Mouse (Mus musculus): ENCODE measurements at regions not wholly inside any gene's neighbourhood (a gene's known extent, or its start where the extent isn't known, plus 50 kb on each side); places are given as distances from the start of the nearest gene placed in this dataset.

DNA sequence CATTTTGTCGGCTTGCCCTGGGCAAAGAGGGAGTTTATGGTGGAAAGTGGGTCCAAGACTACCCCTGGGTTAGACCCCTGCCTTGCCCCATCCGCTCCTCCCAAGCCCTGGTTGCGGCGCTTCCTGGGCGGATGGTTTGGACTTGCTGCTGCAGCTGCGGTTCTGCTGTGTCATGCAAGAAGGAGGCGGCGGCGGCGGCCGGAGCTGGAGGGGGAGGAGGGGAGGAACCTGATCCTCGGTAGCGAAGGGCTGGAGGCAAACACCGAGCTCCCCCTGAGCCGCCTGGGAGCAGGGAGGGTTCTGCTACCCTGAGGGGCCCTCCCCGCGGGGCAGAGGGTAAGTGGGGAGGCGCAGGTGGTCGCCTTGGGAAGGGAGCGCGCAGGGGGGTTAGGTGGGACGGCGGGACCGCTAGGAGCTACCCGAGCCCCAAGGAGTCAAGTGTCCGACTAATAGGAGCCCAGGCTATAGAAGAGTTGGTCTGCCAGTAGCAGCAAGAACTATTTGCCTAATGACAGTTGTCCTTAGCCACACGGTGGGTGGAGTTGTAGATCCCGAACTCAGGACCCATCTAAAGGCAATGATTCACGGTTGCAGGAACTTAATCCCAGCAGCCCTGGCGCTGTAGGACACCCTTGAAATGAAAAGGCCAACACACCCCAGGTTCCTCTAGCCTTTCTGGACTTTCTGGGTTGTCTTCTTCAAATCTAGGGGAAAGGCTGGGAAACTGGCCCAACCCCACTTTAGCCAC is 178.2 kb upstream of the Mkln1 start:
- DNase-seq, result peak; percentile 67

- DNase-seq, result peak; percentile 56
These were observed 177.0 kb upstream of the Mkln1 start for GRCm38 (mm10) chr6:31221490-31221889.

DNA sequence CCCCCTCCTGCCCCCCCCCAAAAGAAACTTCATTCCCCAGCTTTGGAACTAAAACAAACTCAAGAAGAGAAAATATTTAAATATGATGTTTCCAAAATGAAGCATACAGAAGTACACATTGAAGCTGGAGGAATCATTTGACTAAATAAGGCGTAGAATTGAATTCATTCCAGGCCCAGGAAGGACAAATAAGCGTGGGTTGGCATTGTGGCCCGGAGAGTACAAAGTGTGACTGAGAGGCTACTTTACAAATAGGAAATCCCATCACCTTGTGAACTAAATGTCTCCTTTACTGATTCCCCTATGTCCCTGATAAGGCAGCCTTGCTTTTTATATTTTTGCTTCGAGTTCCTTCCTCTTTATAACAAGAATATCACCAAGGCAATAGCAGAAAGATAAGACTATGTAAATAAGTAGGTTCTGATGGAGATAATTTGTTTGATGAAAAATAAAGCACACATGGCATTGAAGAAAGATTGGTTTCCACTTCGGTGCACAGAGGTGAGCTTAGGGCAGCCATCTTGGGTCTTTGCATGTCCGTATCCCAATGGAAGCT is 176.4 kb upstream of the Mkln1 start:
- DNase-seq, result no peak

GRCm38 (mm10) chr6:31227406-31227805 is 171.1 kb upstream of the Mkln1 start:
- DNase-seq, result no peak

GRCm38 (mm10) chr6:31228061-31228460 is 170.5 kb upstream of the Mkln1 start:
- no peak for DNase-seq

DNA sequence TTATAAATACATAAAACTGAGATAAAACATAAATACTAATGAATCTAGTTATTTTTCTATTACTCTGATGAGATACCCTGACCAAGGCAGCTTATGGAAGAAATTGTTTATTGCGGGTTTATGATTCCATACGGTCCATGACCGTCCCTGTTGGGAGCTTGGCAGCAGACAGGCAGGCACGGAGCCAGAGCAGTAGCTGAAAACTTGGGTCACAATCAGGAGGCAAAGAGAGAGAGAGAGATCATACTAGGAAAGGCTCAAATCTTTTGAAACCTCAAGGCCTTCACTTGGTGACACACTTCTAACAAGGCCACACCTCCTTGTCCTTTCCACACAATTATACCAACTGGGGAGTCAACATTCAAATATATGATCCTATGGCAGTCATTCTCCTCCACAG is 166.7 kb upstream of the Mkln1 start:
- DNase-seq, result no peak

DNA sequence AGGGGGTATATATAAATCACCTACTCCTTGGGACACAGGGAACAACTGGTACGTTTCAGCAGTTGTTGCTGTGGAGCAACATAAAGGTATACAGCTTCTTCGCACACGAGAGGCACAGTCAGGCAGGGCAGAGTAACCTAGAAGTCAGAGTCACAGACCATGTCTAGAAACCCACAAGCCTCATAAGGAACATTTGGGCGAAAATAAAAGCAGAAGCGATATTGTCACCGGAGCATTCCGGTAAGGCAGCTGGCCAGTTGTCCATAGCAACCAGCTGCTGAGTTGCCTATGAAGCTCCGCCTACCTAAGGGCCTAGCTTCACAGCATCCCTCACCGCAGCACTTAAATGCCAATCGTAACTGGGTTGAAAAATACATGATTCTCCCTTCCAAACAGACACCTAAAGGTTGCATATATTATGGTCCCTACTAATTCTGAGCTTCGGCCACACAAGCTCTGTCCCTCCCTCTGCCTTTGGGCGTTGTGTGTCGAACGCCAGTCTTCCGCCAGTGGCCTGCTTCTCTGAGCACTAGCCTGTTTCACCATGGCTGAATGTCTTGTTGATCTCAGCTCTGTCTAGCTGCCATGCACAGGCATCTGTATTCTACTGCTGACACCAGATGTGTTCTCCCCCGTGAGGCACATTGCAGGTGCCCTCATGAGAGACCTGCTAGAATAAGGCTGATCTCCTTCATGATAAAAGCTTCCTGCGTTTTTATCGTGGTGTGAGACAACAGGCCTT is 165.1 kb upstream of the Mkln1 start:
- no peak for DNase-seq

DNA sequence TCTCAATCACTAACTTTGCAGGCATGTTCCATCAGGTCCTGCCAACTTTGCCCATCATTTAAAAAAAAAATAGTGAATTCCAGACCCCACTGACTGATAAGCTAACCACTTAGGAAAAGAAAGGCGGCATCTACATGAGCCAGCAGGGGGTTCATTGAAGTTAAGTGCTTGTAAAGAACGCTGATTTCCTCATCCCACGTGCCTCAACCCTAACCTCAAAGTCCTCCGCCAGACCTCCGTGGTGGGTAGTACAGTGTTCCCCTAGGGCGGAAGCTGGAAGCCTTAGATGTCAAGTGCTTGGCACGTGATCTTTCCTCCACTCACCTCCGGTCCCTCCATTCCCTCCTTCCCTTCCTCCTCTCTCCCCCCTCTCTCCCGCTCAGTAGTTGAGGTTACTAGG is 158.5 kb upstream of the Mkln1 start:
- DNase-seq, result no peak

DNA sequence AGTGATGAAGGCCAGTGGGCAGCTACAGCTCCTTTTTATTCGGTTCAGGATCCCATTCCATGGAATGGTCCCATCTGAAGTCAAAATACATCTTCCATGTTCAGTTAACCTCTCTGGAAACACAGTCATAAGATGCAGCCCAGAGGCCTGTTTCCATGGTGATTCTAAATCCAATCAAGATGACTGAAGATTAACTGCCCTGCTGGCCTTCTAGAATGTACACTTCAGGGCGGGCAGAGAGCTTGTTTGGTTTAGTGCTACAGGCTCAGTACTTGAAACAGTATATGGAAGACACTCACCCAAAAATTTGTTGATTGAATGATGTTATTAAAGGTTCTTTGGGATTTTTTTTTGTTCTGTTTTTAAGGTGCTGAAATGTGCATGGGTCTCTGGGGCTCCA is 148.0 kb upstream of the Mkln1 start:
- no peak for DNase-seq

GRCm38 (mm10) chr6:31253251-31253935 is 145.1 kb upstream of the Mkln1 start:
- no peak for DNase-seq

- DNase-seq, result no peak
These were observed 137.7 kb upstream of the Mkln1 start for GRCm38 (mm10) chr6:31260645-31261345.

DNA sequence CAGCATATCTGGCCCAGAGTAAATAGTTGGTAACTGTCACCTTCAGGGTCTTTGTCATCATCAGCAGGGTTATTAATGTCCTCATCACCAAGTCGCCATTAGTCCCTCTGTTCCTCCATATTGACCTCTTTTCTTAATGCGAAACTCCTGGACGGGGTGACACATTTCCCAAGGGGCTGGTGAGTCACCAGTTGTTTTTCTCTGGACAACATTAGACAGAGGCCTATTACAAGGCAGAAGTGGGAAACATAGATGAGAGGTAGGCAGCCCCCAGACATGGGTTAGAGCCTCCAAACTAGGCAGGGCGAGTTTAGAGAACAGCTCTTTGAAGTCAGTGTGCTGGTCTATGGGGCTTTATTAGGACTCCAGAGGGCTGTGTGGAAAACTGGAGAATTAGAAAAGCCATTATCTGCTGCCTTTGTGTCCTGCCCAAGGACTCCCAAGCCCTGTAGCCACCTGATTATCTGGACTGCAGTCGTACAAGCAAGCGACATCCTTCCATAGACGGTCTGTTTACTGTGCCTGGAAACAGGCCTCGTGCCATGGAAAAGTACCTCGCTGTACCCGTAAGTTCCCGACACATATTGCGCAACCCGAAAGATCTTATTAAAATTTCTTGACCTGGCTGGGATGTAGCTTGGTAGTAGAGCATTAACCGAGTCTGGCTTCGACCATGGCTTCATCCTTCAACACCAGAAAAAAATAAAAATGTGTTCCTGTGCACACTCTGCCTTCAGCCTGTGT is 136.6 kb upstream of the Mkln1 start:
- no peak for DNase-seq

GRCm38 (mm10) chr6:31262651-31263050 is 135.9 kb upstream of the Mkln1 start:
- no peak for DNase-seq

DNA sequence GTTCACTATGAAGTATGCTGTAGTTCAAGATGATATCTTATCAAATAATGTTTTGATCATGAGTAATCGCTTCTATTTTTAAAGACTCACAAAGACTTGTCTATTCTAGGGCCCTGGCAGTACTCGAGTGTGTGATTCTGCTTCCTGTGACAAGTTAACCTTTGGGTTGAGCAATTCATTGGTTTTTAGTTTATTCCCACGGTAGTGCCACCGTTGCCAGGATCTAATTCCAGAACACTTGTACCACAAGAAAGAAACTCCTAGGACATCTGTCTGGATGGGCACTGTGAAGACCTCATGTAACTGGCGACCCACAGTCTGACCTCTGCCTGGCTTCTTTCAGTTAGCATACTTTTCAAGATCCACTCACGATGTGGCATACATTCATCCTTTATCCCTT is 134.7 kb upstream of the Mkln1 start:
- no peak for DNase-seq

DNA sequence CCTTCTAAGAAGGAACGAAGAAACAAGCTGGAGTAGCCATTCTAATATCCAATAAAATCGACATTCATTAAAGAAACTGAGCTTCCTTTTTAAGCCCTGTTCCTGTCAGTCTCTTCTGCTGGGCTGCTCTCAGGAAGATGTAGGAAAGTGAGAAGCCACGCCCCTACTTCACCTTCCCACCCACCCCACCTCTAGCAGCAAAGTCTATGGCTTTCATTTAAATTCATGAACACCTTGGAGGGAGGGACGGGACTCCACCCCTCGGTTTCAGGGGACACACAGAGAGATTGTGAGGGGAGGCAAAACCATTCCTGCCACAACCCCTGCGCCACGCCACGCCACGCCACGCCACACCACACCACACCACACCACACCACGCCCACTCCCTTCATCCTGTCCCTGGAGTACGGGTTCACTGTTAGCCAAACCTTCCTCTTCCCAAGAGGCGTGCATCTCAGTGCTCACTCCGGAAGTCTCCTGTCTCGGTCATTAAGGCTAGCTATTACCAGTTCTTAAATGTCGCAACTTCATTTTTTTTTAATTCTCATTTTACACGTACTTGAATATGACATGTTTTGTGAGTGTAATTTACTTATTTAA is 132.0 kb upstream of the Mkln1 start:
- no peak for DNase-seq

DNA sequence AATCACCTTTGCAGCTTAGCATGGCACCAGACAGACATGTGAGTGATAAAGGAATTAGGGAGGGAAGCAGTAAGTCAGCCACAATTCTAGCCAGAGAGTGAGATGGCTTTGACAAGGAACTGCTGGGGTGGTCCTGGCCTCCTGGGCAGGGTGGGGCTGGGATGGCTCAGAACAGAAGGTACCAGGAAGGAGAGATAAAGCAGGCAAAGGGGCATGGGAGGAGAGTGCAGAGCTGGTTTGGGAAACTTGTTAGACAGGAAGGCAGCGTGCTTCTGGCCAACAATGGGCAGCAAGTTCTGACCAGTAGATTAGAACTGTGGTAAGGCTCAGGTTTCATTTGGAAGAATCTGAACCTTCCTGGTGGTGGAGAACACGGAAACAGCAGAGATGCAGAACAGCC is 130.5 kb upstream of the Mkln1 start:
- DNase-seq, result no peak

DNA sequence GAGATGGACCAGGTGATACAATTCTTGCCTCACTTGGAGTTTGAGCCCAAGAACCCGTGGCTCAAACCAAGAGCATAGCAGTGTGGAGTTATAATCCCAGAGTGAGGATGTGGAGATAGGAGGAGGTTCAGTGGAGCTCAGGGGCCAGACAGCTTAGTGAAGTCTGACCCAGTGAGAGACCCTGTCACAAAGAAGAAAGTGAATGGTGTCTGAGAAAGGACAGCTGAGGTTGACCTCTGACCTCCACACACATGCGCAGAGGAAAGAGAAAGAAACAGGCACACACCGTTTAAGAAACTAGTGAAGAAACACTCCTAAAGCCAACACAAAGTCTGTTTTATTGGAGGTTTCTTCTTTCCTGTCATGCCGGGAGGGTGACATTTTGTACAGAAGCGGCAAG is 124.7 kb upstream of the Mkln1 start:
- DNase-seq, result no peak

GRCm38 (mm10) chr6:31274236-31274635 is 124.3 kb upstream of the Mkln1 start:
- no peak for DNase-seq

- peak; percentile 56 for DNase-seq
These were observed 120.7 kb upstream of the Mkln1 start for GRCm38 (mm10) chr6:31277792-31278191.

- no peak for DNase-seq
These were observed 114.6 kb upstream of the Mkln1 start for GRCm38 (mm10) chr6:31283973-31284372.

DNA sequence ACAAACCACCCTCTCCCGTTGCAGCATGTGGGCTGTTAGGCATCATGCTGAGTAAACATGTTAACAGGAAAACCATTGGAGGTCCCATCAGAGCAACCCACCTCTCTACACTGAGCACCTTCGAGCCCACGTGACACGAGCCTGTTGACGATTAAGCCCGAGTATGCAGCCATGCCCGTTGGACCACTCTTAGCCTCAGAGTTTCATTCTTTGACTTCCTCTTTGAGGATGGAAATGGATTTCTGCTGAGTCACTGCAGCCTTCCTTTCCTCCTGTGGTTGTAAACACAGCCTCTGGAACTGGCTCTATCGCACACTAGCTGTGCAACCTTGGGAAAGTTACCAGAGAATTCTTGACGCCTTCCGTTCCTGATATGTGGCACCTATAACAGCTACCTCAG is 114.1 kb upstream of the Mkln1 start:
- DNase-seq, result no peak

DNA sequence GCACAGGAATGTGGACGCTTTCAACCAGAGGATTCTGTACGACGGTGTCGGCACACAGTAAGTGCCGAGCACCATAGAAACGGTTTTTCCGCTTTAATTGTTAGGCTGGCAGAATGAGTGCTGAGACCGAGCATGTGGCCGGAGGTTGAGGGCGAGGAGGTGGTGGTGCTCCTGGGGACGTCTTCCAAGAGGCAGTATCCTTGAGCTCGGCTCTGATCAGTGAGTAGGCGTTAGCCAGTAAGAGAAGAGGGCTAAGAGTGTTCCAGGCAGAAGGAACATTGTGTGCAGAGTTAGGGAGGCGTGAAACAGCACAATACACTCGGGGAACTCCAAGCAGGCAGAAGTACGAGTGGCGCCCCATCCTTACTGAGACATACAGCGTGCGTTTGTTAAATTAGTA is 113.5 kb upstream of the Mkln1 start:
- peak; percentile 91 for DNase-seq

Data from layer of hippocampus, adult 9-11 months (tissue).